Mouse (Mus musculus): ENCODE measurements at regions not wholly inside any gene's neighbourhood (a gene's known extent, or its start where the extent isn't known, plus 50 kb on each side); places are given as distances from the start of the nearest gene placed in this dataset.

- no peaks in the 10 kb centered on the region for H3K9me3 ChIP-seq (ENCODE audit: control insufficient read depth, insufficient read depth, low read depth, low read length)
- in situ Hi-C loops (cut with MboI; ENCODE audit: low sequenced_read_pairs in 2 of 2, unreplicated experiment in 2 of 2) = no loop called here
- H3K4me1 ChIP-seq (ENCODE audit: control insufficient read depth in 2 of 2, insufficient read depth in 2 of 2, low read length in 2 of 2, poor library complexity in 1 of 2) = peaks cover 3 to 21% of the 10 kb centered on the region in 2 experiments; a peak in 3 of 4 replicates
- no peak overlapping the region for H3K27ac ChIP-seq (ENCODE audit: insufficient read depth, low read depth, low read length, poor library complexity, severe bottlenecking)
- DNase-seq (ENCODE audit: low read depth, low spot score) = no peak
- no peaks in the 10 kb centered on the region for H3K36me3 ChIP-seq (ENCODE audit: control insufficient read depth, insufficient read depth, low read length, poor library complexity, severe bottlenecking)
- H3K9ac ChIP-seq (ENCODE audit: insufficient read depth, low read depth, low read length, poor library complexity, severe bottlenecking) = no peak overlapping the region
- no peak overlapping the region for H3K4me3 ChIP-seq (ENCODE audit: insufficient read depth in 1 of 2, low read depth in 1 of 2, low read length in 2 of 2, poor library complexity in 1 of 2, severe bottlenecking in 1 of 2)
- TF ChIP-seq HCFC1 (IDR thresholded peaks at IDR 0.05; ENCODE audit: borderline replicate concordance, insufficient read depth, low read length) = no peak
- TF ChIP-seq ZC3H11A (IDR thresholded peaks at IDR 0.05; ENCODE audit: borderline replicate concordance, low read depth, low read length) = no peak
- no peak for TF ChIP-seq MAFK (IDR thresholded peaks at IDR 0.05; ENCODE audit: insufficient read depth, low read depth, low read length)
- TF ChIP-seq CHD2 (IDR thresholded peaks at IDR 0.05; ENCODE audit: low read depth, low read length) = no peak
- no peak for TF ChIP-seq ZNF384 (IDR thresholded peaks at IDR 0.05; ENCODE audit: low read depth, low read length)
Observed at GRCm38 (mm10) chr4:153547871-153548270, 65.3 kb upstream of the Ajap1 start.

GRCm38 (mm10) chr4:153551291-153551690 lies 68.7 kb upstream of the Ajap1 start:
- Histone ChIP-seq H3K9me3 (ENCODE audit: control insufficient read depth, insufficient read depth, low read depth, low read length) (no peaks in the 10 kb centered on the region), H3K36me3 (ENCODE audit: control insufficient read depth, insufficient read depth, low read length, poor library complexity, severe bottlenecking) (no peaks in the 10 kb centered on the region), H3K9ac (ENCODE audit: insufficient read depth, low read depth, low read length, poor library complexity, severe bottlenecking) (no peak overlapping the region), H3K27ac (ENCODE audit: insufficient read depth, low read depth, low read length, poor library complexity, severe bottlenecking) (no peak overlapping the region), H3K4me1 (ENCODE audit: control insufficient read depth in 2 of 2, insufficient read depth in 2 of 2, low read length in 2 of 2, poor library complexity in 1 of 2) (peaks cover 3 to 21% of the 10 kb centered on the region in 2 experiments; a peak in 3 of 4 replicates), H3K4me3 (ENCODE audit: insufficient read depth in 1 of 2, low read depth in 1 of 2, low read length in 2 of 2, poor library complexity in 1 of 2, severe bottlenecking in 1 of 2) (no peak overlapping the region)
- in situ Hi-C loops (cut with MboI; ENCODE audit: low sequenced_read_pairs in 2 of 2, unreplicated experiment in 2 of 2) = no loop called here
- no peak for DNase-seq (ENCODE audit: low read depth, low spot score)
- TF ChIP-seq MAFK (IDR thresholded peaks at IDR 0.05; ENCODE audit: insufficient read depth, low read depth, low read length) (no peak), CHD2 (IDR thresholded peaks at IDR 0.05; ENCODE audit: low read depth, low read length) (no peak), HCFC1 (IDR thresholded peaks at IDR 0.05; ENCODE audit: borderline replicate concordance, insufficient read depth, low read length) (no peak), ZC3H11A (IDR thresholded peaks at IDR 0.05; ENCODE audit: borderline replicate concordance, low read depth, low read length) (no peak)

- no peak overlapping the region for H3K27ac ChIP-seq (ENCODE audit: insufficient read depth, low read depth, low read length, poor library complexity, severe bottlenecking)
- H3K36me3 ChIP-seq (ENCODE audit: control insufficient read depth, insufficient read depth, low read length, poor library complexity, severe bottlenecking) = no peaks in the 10 kb centered on the region
- H3K9ac ChIP-seq (ENCODE audit: insufficient read depth, low read depth, low read length, poor library complexity, severe bottlenecking) = no peak overlapping the region
- in situ Hi-C loops (cut with MboI; ENCODE audit: low sequenced_read_pairs in 2 of 2, unreplicated experiment in 2 of 2) = no loop called here
- H3K4me3 ChIP-seq (ENCODE audit: insufficient read depth in 1 of 2, low read depth in 1 of 2, low read length in 2 of 2, poor library complexity in 1 of 2, severe bottlenecking in 1 of 2) = no peak overlapping the region
- no peak for TF ChIP-seq ZC3H11A (IDR thresholded peaks at IDR 0.05; ENCODE audit: borderline replicate concordance, low read depth, low read length)
- no peak for DNase-seq (ENCODE audit: low read depth, low spot score)
- peaks cover 3 to 12% of the 10 kb centered on the region in 2 experiments; a peak in 2 of 4 replicates for H3K4me1 ChIP-seq (ENCODE audit: control insufficient read depth in 2 of 2, insufficient read depth in 2 of 2, low read length in 2 of 2, poor library complexity in 1 of 2)
- no peaks in the 10 kb centered on the region for H3K9me3 ChIP-seq (ENCODE audit: control insufficient read depth, insufficient read depth, low read depth, low read length)
Observed at GRCm38 (mm10) chr4:153552483-153552882, 69.9 kb upstream of the Ajap1 start.

- Histone ChIP-seq H3K27ac (ENCODE audit: insufficient read depth, low read depth, low read length, poor library complexity, severe bottlenecking) (no peak overlapping the region), H3K4me3 (ENCODE audit: insufficient read depth in 1 of 2, low read depth in 1 of 2, low read length in 2 of 2, poor library complexity in 1 of 2, severe bottlenecking in 1 of 2) (no peak overlapping the region), H3K4me1 (ENCODE audit: control insufficient read depth in 2 of 2, insufficient read depth in 2 of 2, low read length in 2 of 2, poor library complexity in 1 of 2) (peaks cover 22 to 30% of the 10 kb centered on the region in 2 experiments), H3K36me3 (ENCODE audit: control insufficient read depth, insufficient read depth, low read length, poor library complexity, severe bottlenecking) (no peaks in the 10 kb centered on the region), H3K9ac (ENCODE audit: insufficient read depth, low read depth, low read length, poor library complexity, severe bottlenecking) (no peak overlapping the region), H3K9me3 (ENCODE audit: control insufficient read depth, insufficient read depth, low read depth, low read length) (no peaks in the 10 kb centered on the region)
- DNase-seq (ENCODE audit: low read depth, low spot score) = no peak
- TF ChIP-seq HCFC1 (IDR thresholded peaks at IDR 0.05; ENCODE audit: borderline replicate concordance, insufficient read depth, low read length) (no peak), CHD2 (IDR thresholded peaks at IDR 0.05; ENCODE audit: low read depth, low read length) (no peak), ZNF384 (IDR thresholded peaks at IDR 0.05; ENCODE audit: low read depth, low read length) (no peak), ZC3H11A (IDR thresholded peaks at IDR 0.05; ENCODE audit: borderline replicate concordance, low read depth, low read length) (no peak), MAFK (IDR thresholded peaks at IDR 0.05; ENCODE audit: insufficient read depth, low read depth, low read length) (no peak)
- in situ Hi-C loops (cut with MboI; ENCODE audit: low sequenced_read_pairs in 2 of 2, unreplicated experiment in 2 of 2) = no loop called here
Observed at GRCm38 (mm10) chr4:153557812-153558608, 75.4 kb upstream of the Ajap1 start.
